Mouse (Mus musculus): ENCODE measurements around the gene Hs6st1. TPM values are rescaled to one million over a fixed set of nuclear protein-coding genes. Genes with fewer than 3 reads are reported as not detected.
"Not testable (repeated sequence)": the region's sequence is repeated elsewhere in the genome, so short reads cannot be mapped to it uniquely, and the experiment has no call there.

Hs6st1 gene
- 8.3 and 8.5 TPM in 2 replicates for polyA plus RNA-seq (2014; fragmentation: Nextera tagmentation; extraction: Ambion mirVana)

- Histone ChIP-seq H3K4me3 (ENCODE audit: low read depth, low read length) (peak within 1 kb of the TSS; percentile 77), H3K9me3 (ENCODE audit: control insufficient read depth, low read length) (no peaks in the 10 kb centered on the region), H3K4me2 (ENCODE audit: low read length) (peak within 1 kb of the TSS; percentile 96), H3K4me1 (replicated peaks; ENCODE audit: control insufficient read depth, insufficient read depth, low read length) (peaks cover 41% of the 10 kb centered on the region), H3K27me3 (replicated peaks; ENCODE audit: control insufficient read depth, insufficient read depth, low read length) (no peaks in the 10 kb centered on the region), H3K9ac (ENCODE audit: low read length) (peak within 1 kb of the TSS; percentile 69), H3K36me3 (ENCODE audit: control insufficient read depth, insufficient read depth, low read length) (no peaks in the 10 kb centered on the region; the same call in 1 of the 2 replicates), H3K27ac (ENCODE audit: low read depth) (peak within 1 kb of the TSS; percentile 64)
- ATAC-seq (replicated peaks; ENCODE audit: low FRiP score, low TSS enrichment, low read depth) (peak; percentile 84), DNase-seq (ENCODE audit: low spot score) (peak; percentile 89)
- WGBS: under 1% methylated on average over 48 of the region's 55 CpGs
These were observed at the start of gene Hs6st1 for GRCm38 (mm10) chr1:36068076-36068475. TSS of gene Hs6st1 (plus strand) at chr1:36068400.

- Histone ChIP-seq H3K27me3 (replicated peaks; ENCODE audit: control insufficient read depth, insufficient read depth, low read length) (no peaks in the 10 kb centered on the region), H3K27ac (ENCODE audit: low read depth) (no peak overlapping the region), H3K9me3 (ENCODE audit: control insufficient read depth, low read length) (peaks cover 4% of the 10 kb centered on the region; the same call in 1 of the 2 replicates), H3K9ac (ENCODE audit: low read length) (no peak overlapping the region), H3K4me1 (replicated peaks; ENCODE audit: control insufficient read depth, insufficient read depth, low read length) (peaks cover 13% of the 10 kb centered on the region), H3K4me3 (ENCODE audit: low read depth, low read length) (no peak overlapping the region), H3K4me2 (ENCODE audit: low read length) (no peak overlapping the region), H3K36me3 (ENCODE audit: control insufficient read depth, insufficient read depth, low read length) (no peaks in the 10 kb centered on the region)
- WGBS: 91% methylated on average over 4 of the region's 4 CpGs
- DNase-seq (ENCODE audit: low spot score) (no peak), ATAC-seq (replicated peaks; ENCODE audit: low FRiP score, low TSS enrichment, low read depth) (no peak)
These were observed 49.6 kb upstream of the Hs6st1 start for GRCm38 (mm10) chr1:36018617-36019016.

- H3K4me1 ChIP-seq (replicated peaks; ENCODE audit: control insufficient read depth, insufficient read depth, low read length): peaks cover 13% of the 10 kb centered on the region
- no peak overlapping the region for H3K4me2 ChIP-seq (ENCODE audit: low read length)
- no peaks in the 10 kb centered on the region for H3K36me3 ChIP-seq (ENCODE audit: control insufficient read depth, insufficient read depth, low read length)
- WGBS: 82% methylated on average over 2 of the region's 2 CpGs
- H3K27ac ChIP-seq (ENCODE audit: low read depth): no peak overlapping the region
- ATAC-seq (replicated peaks; ENCODE audit: low FRiP score, low TSS enrichment, low read depth) (no peak), DNase-seq (ENCODE audit: low spot score) (no peak)
- no peaks in the 10 kb centered on the region for H3K27me3 ChIP-seq (replicated peaks; ENCODE audit: control insufficient read depth, insufficient read depth, low read length)
- peaks cover 4% of the 10 kb centered on the region; the same call in 1 of the 2 replicates for H3K9me3 ChIP-seq (ENCODE audit: control insufficient read depth, low read length)
- H3K9ac ChIP-seq (ENCODE audit: low read length): no peak overlapping the region
- no peak overlapping the region for H3K4me3 ChIP-seq (ENCODE audit: low read depth, low read length)
These were observed 49.0 kb upstream of the Hs6st1 start for GRCm38 (mm10) chr1:36019161-36019560.

- H3K4me3 ChIP-seq (ENCODE audit: low read depth, low read length): no peak overlapping the region
- 93% methylated on average over 4 of the region's 4 CpGs for WGBS
- no peak overlapping the region for H3K27ac ChIP-seq (ENCODE audit: low read depth)
- H3K4me2 ChIP-seq (ENCODE audit: low read length): no peak overlapping the region
- peak; percentile 25 for DNase-seq (ENCODE audit: low spot score)
- no peaks in the 10 kb centered on the region for H3K27me3 ChIP-seq (replicated peaks; ENCODE audit: control insufficient read depth, insufficient read depth, low read length)
- peaks cover 4% of the 10 kb centered on the region; the same call in 1 of the 2 replicates for H3K9me3 ChIP-seq (ENCODE audit: control insufficient read depth, low read length)
- no peaks in the 10 kb centered on the region for H3K36me3 ChIP-seq (ENCODE audit: control insufficient read depth, insufficient read depth, low read length)
- H3K4me1 ChIP-seq (replicated peaks; ENCODE audit: control insufficient read depth, insufficient read depth, low read length): peaks cover 13% of the 10 kb centered on the region
- ATAC-seq (replicated peaks; ENCODE audit: low FRiP score, low TSS enrichment, low read depth): no peak
- H3K9ac ChIP-seq (ENCODE audit: low read length): no peak overlapping the region
These were observed 47.9 kb upstream of the Hs6st1 start for GRCm38 (mm10) chr1:36020315-36020714.

GRCm38 (mm10) chr1:36030421-36030821, 37.8 kb upstream of the Hs6st1 start:
- ATAC-seq (replicated peaks; ENCODE audit: low FRiP score, low TSS enrichment, low read depth) (no peak), DNase-seq (ENCODE audit: low spot score) (peak; percentile 51)
- Histone ChIP-seq H3K27me3 (replicated peaks; ENCODE audit: control insufficient read depth, insufficient read depth, low read length) (no peaks in the 10 kb centered on the region), H3K4me1 (replicated peaks; ENCODE audit: control insufficient read depth, insufficient read depth, low read length) (0 out of 2 replicates have a peak, but pooled peaks cover 3% of the 10 kb centered on the region), H3K9me3 (ENCODE audit: control insufficient read depth, low read length) (no peaks in the 10 kb centered on the region), H3K4me2 (ENCODE audit: low read length) (no peak overlapping the region), H3K36me3 (ENCODE audit: control insufficient read depth, insufficient read depth, low read length) (no peaks in the 10 kb centered on the region), H3K9ac (ENCODE audit: low read length) (no peak overlapping the region), H3K4me3 (ENCODE audit: low read depth, low read length) (no peak overlapping the region), H3K27ac (ENCODE audit: low read depth) (0 out of 2 replicates have a peak overlapping the region, but pooled peaks have one; percentile 22)
- WGBS: 27% methylated on average over 10 of the region's 10 CpGs

- no peaks in the 10 kb centered on the region for H3K9me3 ChIP-seq (ENCODE audit: control insufficient read depth, low read length)
- H3K4me2 ChIP-seq (ENCODE audit: low read length): no peak overlapping the region
- H3K27me3 ChIP-seq (replicated peaks; ENCODE audit: control insufficient read depth, insufficient read depth, low read length): no peaks in the 10 kb centered on the region
- DNase-seq (ENCODE audit: low spot score) (peak; percentile 28), ATAC-seq (replicated peaks; ENCODE audit: low FRiP score, low TSS enrichment, low read depth) (no peak)
- no peak overlapping the region for H3K27ac ChIP-seq (ENCODE audit: low read depth)
- 84% methylated on average over 8 of the region's 8 CpGs for WGBS
- H3K4me3 ChIP-seq (ENCODE audit: low read depth, low read length): no peak overlapping the region
- no peaks in the 10 kb centered on the region for H3K36me3 ChIP-seq (ENCODE audit: control insufficient read depth, insufficient read depth, low read length)
- no peak overlapping the region for H3K9ac ChIP-seq (ENCODE audit: low read length)
- H3K4me1 ChIP-seq (replicated peaks; ENCODE audit: control insufficient read depth, insufficient read depth, low read length): no peaks in the 10 kb centered on the region
These were observed 29.4 kb upstream of the Hs6st1 start for GRCm38 (mm10) chr1:36038769-36039168.

GRCm38 (mm10) chr1:36042072-36042471, 26.1 kb upstream of the Hs6st1 start:
- WGBS: 79% methylated on average over 3 of the region's 3 CpGs
- no peak overlapping the region for H3K27ac ChIP-seq (ENCODE audit: low read depth)
- no peaks in the 10 kb centered on the region for H3K36me3 ChIP-seq (ENCODE audit: control insufficient read depth, insufficient read depth, low read length)
- no peaks in the 10 kb centered on the region for H3K27me3 ChIP-seq (replicated peaks; ENCODE audit: control insufficient read depth, insufficient read depth, low read length)
- ATAC-seq (replicated peaks; ENCODE audit: low FRiP score, low TSS enrichment, low read depth) (no peak), DNase-seq (ENCODE audit: low spot score) (no peak)
- no peak overlapping the region for H3K4me2 ChIP-seq (ENCODE audit: low read length)
- no peak overlapping the region for H3K4me3 ChIP-seq (ENCODE audit: low read depth, low read length)
- H3K4me1 ChIP-seq (replicated peaks; ENCODE audit: control insufficient read depth, insufficient read depth, low read length): no peaks in the 10 kb centered on the region
- 0 out of 2 replicates have a peak, but pooled peaks cover 3% of the 10 kb centered on the region for H3K9me3 ChIP-seq (ENCODE audit: control insufficient read depth, low read length)
- H3K9ac ChIP-seq (ENCODE audit: low read length): no peak overlapping the region

GRCm38 (mm10) chr1:36043793-36044192, 24.4 kb upstream of the Hs6st1 start:
- not testable (repeated sequence) for H3K4me3 ChIP-seq (ENCODE audit: low read depth, low read length); H3K9ac ChIP-seq (ENCODE audit: low read length); H3K4me2 ChIP-seq (ENCODE audit: low read length); H3K4me1 ChIP-seq (replicated peaks; ENCODE audit: control insufficient read depth, insufficient read depth, low read length); DNase-seq (ENCODE audit: low spot score); ATAC-seq (replicated peaks; ENCODE audit: low FRiP score, low TSS enrichment, low read depth); H3K27ac ChIP-seq (ENCODE audit: low read depth); H3K9me3 ChIP-seq (ENCODE audit: control insufficient read depth, low read length); H3K27me3 ChIP-seq (replicated peaks; ENCODE audit: control insufficient read depth, insufficient read depth, low read length); H3K36me3 ChIP-seq (ENCODE audit: control insufficient read depth, insufficient read depth, low read length)
- 96% methylated on average over 5 of the region's 5 CpGs for WGBS

GRCm38 (mm10) chr1:36044288-36044687, 23.9 kb upstream of the Hs6st1 start:
- Histone ChIP-seq H3K27me3 (replicated peaks; ENCODE audit: control insufficient read depth, insufficient read depth, low read length) (no peaks in the 10 kb centered on the region), H3K9me3 (ENCODE audit: control insufficient read depth, low read length) (0 out of 2 replicates have a peak, but pooled peaks cover 3% of the 10 kb centered on the region), H3K4me2 (ENCODE audit: low read length) (no peak overlapping the region), H3K4me1 (replicated peaks; ENCODE audit: control insufficient read depth, insufficient read depth, low read length) (no peaks in the 10 kb centered on the region), H3K9ac (ENCODE audit: low read length) (no peak overlapping the region), H3K36me3 (ENCODE audit: control insufficient read depth, insufficient read depth, low read length) (no peaks in the 10 kb centered on the region), H3K27ac (ENCODE audit: low read depth) (no peak overlapping the region), H3K4me3 (ENCODE audit: low read depth, low read length) (no peak overlapping the region)
- ATAC-seq (replicated peaks; ENCODE audit: low FRiP score, low TSS enrichment, low read depth) (no peak), DNase-seq (ENCODE audit: low spot score) (no peak)
- WGBS: 83% methylated on average over 4 of the region's 4 CpGs

Measured in intestine, embryonic 14.5 days (tissue).